Mouse (Mus musculus) hindbrain, embryonic 12.5 days (tissue): Measurements from ENCODE around the gene Klc2. TPM values are rescaled to one million over a fixed set of nuclear protein-coding genes. Genes with fewer than 3 reads are reported as not detected.

Experiments used
- ATAC-seq: fragments of 200-750 bp; cut with Nextera tagmentation; 2 replicates; pipeline ENCODE4 v1.8.0; 2017; ENCODE audit warnings: moderate TSS enrichment; ENCODE audit not compliant: low FRiP score
- H3K27ac ChIP-seq: fragments of 300-500 bp; sonication (generic); 2 replicates; pipeline ENCODE4 v1.5.1; 2016; ENCODE audit warnings: mild to moderate bottlenecking
- H3K27me3 ChIP-seq: fragments of 300-500 bp; sonication (generic); 2 replicates; pipeline ENCODE4 v1.6.1; 2016; ENCODE audit warnings: mild to moderate bottlenecking
- H3K36me3 ChIP-seq: fragments of 300-500 bp; sonication (generic); 2 replicates; pipeline ENCODE4 v1.6.1; 2016; ENCODE audit warnings: mild to moderate bottlenecking
- H3K4me1 ChIP-seq: fragments of 300-500 bp; sonication (generic); 2 replicates; pipeline ENCODE4 v1.6.1; 2016
- H3K4me2 ChIP-seq: fragments of 300-500 bp; sonication (generic); replicated peaks from 2 replicates; pipeline ENCODE4 v1.6.1; 2016; ENCODE audit warnings: mild to moderate bottlenecking
- H3K4me3 ChIP-seq: fragments of 300-500 bp; sonication (generic); 2 replicates; pipeline ENCODE4 v1.5.1; 2016; ENCODE audit warnings: mild to moderate bottlenecking
- H3K9ac ChIP-seq: fragments of 300-500 bp; sonication (generic); 2 replicates; pipeline ENCODE4 v1.6.1; 2016; ENCODE audit warnings: mild to moderate bottlenecking, moderate library complexity
- H3K9me3 ChIP-seq: fragments of 300-500 bp; sonication (generic); replicated peaks from 2 replicates; pipeline ENCODE4 v1.6.1; 2016; ENCODE audit warnings: mild to moderate bottlenecking
- WGBS: fragments of 180-500 bp; shearing (Covaris S2); methylation state at CpG from one replicate; pipeline ENCODE4 v1.1.7; 2016; 5-methylcytosine and 5-hydroxymethylcytosine counted together
- polyA plus RNA-seq: library from polyadenylated mRNA; unstranded; fragments of >200 nt; fragmentation: Nextera tagmentation; extraction: Ambion mirVana; gene quantifications from 2 replicates; pipeline ENCODE4 v1.2.1, GENCODE M21; 2016

The Klc2 gene
- polyA plus RNA-seq, 1 experiment from 2014 or later, result 56.1 TPM

DNA sequence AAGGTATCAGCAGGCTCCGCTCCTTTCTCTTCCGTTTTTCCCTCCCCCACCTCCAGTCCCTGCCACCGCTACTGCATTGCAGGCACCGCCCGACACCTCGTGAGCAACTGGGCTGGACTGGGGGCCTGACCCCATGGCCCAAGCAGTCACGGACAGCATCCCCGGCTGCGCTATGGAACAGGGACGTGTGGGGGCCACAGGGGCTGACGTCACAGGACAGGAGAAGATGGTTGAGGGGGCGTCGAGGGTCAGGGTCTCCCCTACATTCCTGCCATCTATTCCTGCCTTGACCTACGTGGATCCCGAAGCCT, 33.6 kb downstream of the Klc2 start:
- H3K9ac ChIP-seq, result peak overlapping the region; percentile 63
- H3K27me3 ChIP-seq, result peaks cover 68% of the 10 kb centered on the region
- H3K4me3 ChIP-seq, result peak overlapping the region; percentile 49
- peaks cover 23% of the 10 kb centered on the region for H3K4me1 ChIP-seq
- 0 out of 2 replicates have a peak, but pooled peaks cover 2% of the 10 kb centered on the region for H3K36me3 ChIP-seq
- H3K27ac ChIP-seq, result no peak overlapping the region
- 4% methylated on average over 15 of the region's 15 CpGs for WGBS
- H3K9me3 ChIP-seq, result no peaks in the 10 kb centered on the region
- ATAC-seq, result no peak
- peak overlapping the region; percentile 83 for H3K4me2 ChIP-seq

GRCm38 (mm10) chr19:5083961-5084833, 34.2 kb downstream of the Klc2 start:
- no peak for ATAC-seq
- Histone ChIP-seq H3K4me2 (peak overlapping the region; percentile 83), H3K4me1 (peaks cover 19% of the 10 kb centered on the region), H3K9ac (peak overlapping the region; percentile 63; the same call in 1 of the 2 replicates), H3K4me3 (peak overlapping the region; percentile 49), H3K27me3 (peaks cover 71% of the 10 kb centered on the region), H3K9me3 (no peaks in the 10 kb centered on the region), H3K27ac (no peak overlapping the region), H3K36me3 (no peaks in the 10 kb centered on the region)
- 71% methylated on average over 3 of the region's 3 CpGs for WGBS

GRCm38 (mm10) chr19:5082596-5082995, 35.8 kb downstream of the Klc2 start:
- Histone ChIP-seq H3K9me3 (no peaks in the 10 kb centered on the region), H3K4me2 (no peak overlapping the region), H3K27ac (no peak overlapping the region), H3K4me1 (peaks cover 13% of the 10 kb centered on the region), H3K36me3 (no peaks in the 10 kb centered on the region), H3K9ac (no peak overlapping the region), H3K4me3 (no peak overlapping the region), H3K27me3 (peaks cover 75% of the 10 kb centered on the region)
- WGBS, result 75% methylated on average over 24 of the region's 24 CpGs
- no peak for ATAC-seq

GRCm38 (mm10) chr19:5082005-5082404, 36.4 kb downstream of the Klc2 start:
- H3K9ac ChIP-seq, result no peak overlapping the region
- H3K36me3 ChIP-seq, result no peaks in the 10 kb centered on the region
- no peak for ATAC-seq
- H3K4me1 ChIP-seq, result peaks cover 9% of the 10 kb centered on the region
- no peak overlapping the region for H3K27ac ChIP-seq
- peaks cover 75% of the 10 kb centered on the region for H3K27me3 ChIP-seq
- H3K4me2 ChIP-seq, result no peak overlapping the region
- 67% methylated on average over 18 of the region's 18 CpGs for WGBS
- no peak overlapping the region for H3K4me3 ChIP-seq
- H3K9me3 ChIP-seq, result no peaks in the 10 kb centered on the region

DNA sequence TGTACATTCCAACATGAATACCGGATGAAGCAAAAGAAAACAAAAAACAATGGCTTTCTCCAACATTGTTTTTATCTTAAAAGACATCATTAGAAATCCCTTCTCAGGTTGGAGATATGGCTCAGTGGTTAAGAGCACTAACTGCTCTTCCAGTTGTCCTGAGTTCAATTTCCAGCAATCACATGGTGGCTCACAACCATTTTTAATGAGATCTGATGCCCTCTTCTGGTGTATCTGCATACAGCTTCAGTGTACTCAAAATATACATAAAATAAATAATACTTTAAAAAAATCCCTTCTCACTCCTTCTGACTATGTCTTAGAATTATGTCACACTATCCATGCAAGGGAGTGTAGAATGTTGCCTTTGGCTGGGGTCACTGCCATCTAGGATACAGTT, 39.1 kb downstream of the Klc2 start:
- Histone ChIP-seq H3K9me3 (no peaks in the 10 kb centered on the region), H3K4me1 (no peaks in the 10 kb centered on the region), H3K9ac (no peak overlapping the region), H3K27me3 (peaks cover 57% of the 10 kb centered on the region), H3K4me3 (no peak overlapping the region), H3K4me2 (no peak overlapping the region), H3K27ac (no peak overlapping the region), H3K36me3 (no peaks in the 10 kb centered on the region)
- no peak for ATAC-seq
- 89% methylated on average over 1 of the region's 1 CpGs for WGBS

GRCm38 (mm10) chr19:5073518-5073917, 44.8 kb downstream of the Klc2 start:
- Histone ChIP-seq H3K9me3 (no peaks in the 10 kb centered on the region), H3K36me3 (no peaks in the 10 kb centered on the region), H3K27ac (no peak overlapping the region), H3K4me3 (no peak overlapping the region), H3K9ac (no peak overlapping the region), H3K4me2 (no peak overlapping the region), H3K4me1 (peaks cover 41% of the 10 kb centered on the region), H3K27me3 (peaks cover 32% of the 10 kb centered on the region)
- ATAC-seq, result no peak
- WGBS, result 45% methylated on average over 5 of the region's 5 CpGs

DNA sequence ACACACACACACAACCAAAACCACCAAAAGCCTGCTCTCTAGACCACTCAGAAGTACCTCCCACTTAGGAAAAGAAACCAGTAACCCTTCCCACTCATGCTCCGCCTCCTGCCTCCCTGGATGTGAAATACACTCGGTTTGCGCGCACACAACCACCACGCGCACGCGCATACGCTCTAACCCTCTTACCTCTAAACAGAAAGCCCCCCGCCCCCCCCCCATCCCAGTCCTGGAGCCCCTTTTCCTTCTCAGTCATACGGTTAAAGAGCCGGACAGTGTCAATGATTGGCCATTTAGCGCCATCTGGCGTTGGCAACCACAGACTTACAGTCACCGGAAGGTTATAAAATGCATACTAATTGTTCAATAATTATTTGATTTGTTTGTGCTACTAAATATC, 45.3 kb downstream of the Klc2 start:
- H3K4me3 ChIP-seq, result peak overlapping the region; percentile 10; the same call in 1 of the 2 replicates
- no peaks in the 10 kb centered on the region for H3K9me3 ChIP-seq
- H3K27ac ChIP-seq, result peak overlapping the region; percentile 87; the same call in 1 of the 2 replicates
- WGBS, result 2% methylated on average over 15 of the region's 15 CpGs
- no peak overlapping the region for H3K9ac ChIP-seq
- H3K4me1 ChIP-seq, result peaks cover 46% of the 10 kb centered on the region
- peak overlapping the region; percentile 64 for H3K4me2 ChIP-seq
- peak; percentile 38; the same call in 1 of the 2 replicates for ATAC-seq
- no peaks in the 10 kb centered on the region for H3K36me3 ChIP-seq
- H3K27me3 ChIP-seq, result peaks cover 36% of the 10 kb centered on the region

DNA sequence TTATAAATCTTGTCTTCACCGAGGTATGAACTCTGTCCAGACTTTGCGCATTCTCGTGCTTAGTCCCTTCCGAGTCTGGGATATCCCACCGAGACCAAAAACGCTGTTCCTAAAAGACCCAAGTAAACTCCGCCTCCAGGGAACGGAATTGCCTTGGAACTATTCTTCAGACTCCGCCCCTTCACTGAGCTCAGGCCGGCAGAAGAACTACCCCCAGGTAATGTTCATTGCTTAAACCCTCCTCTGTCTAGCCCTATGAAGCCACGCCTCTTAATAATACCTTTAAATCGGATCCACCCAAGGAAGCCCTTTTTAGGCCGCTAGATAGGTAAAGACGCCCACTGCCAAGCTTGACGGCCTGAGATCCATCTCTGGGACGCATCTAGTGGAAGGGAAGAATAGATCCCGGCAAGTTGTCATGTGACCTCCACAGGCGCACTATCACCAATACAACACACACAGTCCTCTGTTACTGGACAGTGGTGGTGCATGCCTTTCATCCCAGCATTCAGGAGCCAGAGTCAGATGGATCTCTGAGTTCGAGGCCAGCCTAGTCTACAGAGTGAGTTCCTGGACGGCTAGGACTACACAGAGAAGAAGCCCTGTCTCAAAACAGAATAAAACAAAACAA, 45.9 kb downstream of the Klc2 start:
- 3% methylated on average over 20 of the region's 20 CpGs for WGBS
- Histone ChIP-seq H3K9me3 (no peaks in the 10 kb centered on the region), H3K27me3 (peaks cover 41% of the 10 kb centered on the region), H3K4me1 (peaks cover 51% of the 10 kb centered on the region), H3K36me3 (no peaks in the 10 kb centered on the region), H3K9ac (peak overlapping the region; percentile 57; the same call in 1 of the 2 replicates), H3K4me2 (peak overlapping the region; percentile 64), H3K4me3 (peak overlapping the region; percentile 31), H3K27ac (peak overlapping the region; percentile 87)
- ATAC-seq, result peak; percentile 23

GRCm38 (mm10) chr19:5071545-5072369, 46.6 kb downstream of the Klc2 start:
- Histone ChIP-seq H3K36me3 (no peaks in the 10 kb centered on the region), H3K4me1 (peaks cover 58% of the 10 kb centered on the region), H3K4me2 (peak overlapping the region; percentile 64), H3K9me3 (no peaks in the 10 kb centered on the region), H3K27me3 (peaks cover 48% of the 10 kb centered on the region), H3K9ac (peak overlapping the region; percentile 57), H3K27ac (peak overlapping the region; percentile 87), H3K4me3 (peak overlapping the region; percentile 31)
- ATAC-seq, result peak; percentile 82
- under 1% methylated on average over 40 of the region's 40 CpGs for WGBS

- Histone ChIP-seq H3K36me3 (no peaks in the 10 kb centered on the region), H3K4me1 (peaks cover 58% of the 10 kb centered on the region), H3K27me3 (peaks cover 49% of the 10 kb centered on the region), H3K4me3 (peak overlapping the region; percentile 31), H3K4me2 (peak overlapping the region; percentile 64), H3K9me3 (no peaks in the 10 kb centered on the region), H3K27ac (peak overlapping the region; percentile 87), H3K9ac (peak overlapping the region; percentile 57)
- no peak for ATAC-seq
- WGBS, result 11% methylated on average over 11 of the region's 11 CpGs
Measured at GRCm38 (mm10) chr19:5071077-5071476, 47.3 kb downstream of the Klc2 start.

DNA sequence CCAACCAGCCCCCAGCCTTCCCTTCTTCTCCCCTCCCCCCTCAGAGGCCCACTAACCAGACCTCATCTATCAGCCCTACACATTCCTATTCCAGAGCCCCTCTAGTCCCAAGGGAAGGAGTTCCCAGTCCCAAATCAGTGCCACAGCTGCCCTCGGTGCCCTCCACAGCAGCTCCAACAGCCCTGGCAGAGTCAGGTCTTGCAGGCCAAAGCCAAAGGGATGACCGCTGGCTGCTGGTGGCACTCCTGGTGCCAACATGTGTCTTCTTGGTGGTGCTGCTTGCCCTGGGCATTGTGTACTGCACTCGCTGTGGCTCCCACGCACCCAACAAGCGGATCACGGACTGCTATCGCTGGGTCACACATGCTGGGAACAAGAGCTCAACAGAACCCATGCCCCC, 48.4 kb downstream of the Klc2 start:
- 79% methylated on average over 7 of the region's 7 CpGs for WGBS
- H3K4me3 ChIP-seq, result peak overlapping the region; percentile 7; the same call in 1 of the 2 replicates
- peaks cover 61% of the 10 kb centered on the region for H3K4me1 ChIP-seq
- 0 out of 2 replicates have a peak overlapping the region, but pooled peaks have one; percentile 17 for H3K27ac ChIP-seq
- H3K4me2 ChIP-seq, result peak overlapping the region; percentile 85
- ATAC-seq, result no peak
- peak overlapping the region; percentile 32; the same call in 1 of the 2 replicates for H3K9ac ChIP-seq
- H3K9me3 ChIP-seq, result no peaks in the 10 kb centered on the region
- no peaks in the 10 kb centered on the region for H3K36me3 ChIP-seq
- peaks cover 49% of the 10 kb centered on the region for H3K27me3 ChIP-seq

GRCm38 (mm10) chr19:5069486-5069885, 48.9 kb downstream of the Klc2 start:
- 72% methylated on average over 5 of the region's 5 CpGs for WGBS
- Histone ChIP-seq H3K4me1 (peaks cover 62% of the 10 kb centered on the region), H3K4me2 (peak overlapping the region; percentile 85), H3K4me3 (0 out of 2 replicates have a peak overlapping the region, but pooled peaks have one; percentile 37), H3K27ac (no peak overlapping the region), H3K9me3 (no peaks in the 10 kb centered on the region), H3K9ac (0 out of 2 replicates have a peak overlapping the region, but pooled peaks have one; percentile 32), H3K36me3 (no peaks in the 10 kb centered on the region), H3K27me3 (peaks cover 46% of the 10 kb centered on the region)
- no peak for ATAC-seq
